Mouse (Mus musculus) thymus, adult 2 months (tissue): ENCODE data around the gene Robo1. TPM values are rescaled to one million over a fixed set of nuclear protein-coding genes. Genes with fewer than 3 reads are reported as not detected.

ENCODE experiments used
- DNase-seq: peaks from one replicate; pipeline ENCODE4 v3.0.0; 2021
- H3K27ac ChIP-seq: fragments of 200-500 bp; 2 replicates; pipeline ENCODE4 v1.5.1; 2012; ENCODE audit warnings: low read length, control low read depth; ENCODE audit not compliant: control insufficient read depth, insufficient read depth
- H3K27me3 ChIP-seq: fragments of 200-500 bp; 2 replicates; pipeline ENCODE4 v1.6.1; 2012; ENCODE audit warnings: mild to moderate bottlenecking, low read length, moderate library complexity, mixed read lengths; ENCODE audit not compliant: control insufficient read depth, insufficient read depth
- H3K36me3 ChIP-seq: fragments of 200-500 bp; 2 replicates; pipeline ENCODE4 v1.6.1; 2012; ENCODE audit warnings: mild to moderate bottlenecking, low read length, moderate library complexity; ENCODE audit not compliant: control insufficient read depth, insufficient read depth
- H3K4me1 ChIP-seq: fragments of 200-500 bp; replicated peaks from 2 replicates; pipeline ENCODE4 v1.6.1; 2012; ENCODE audit warnings: low read length; ENCODE audit not compliant: control insufficient read depth, insufficient read depth
- H3K4me3 ChIP-seq: fragments of 200-500 bp; 2 replicates; pipeline ENCODE4 v1.5.1; 2012; ENCODE audit warnings: mild to moderate bottlenecking, low read length, control low read depth, moderate library complexity; ENCODE audit not compliant: control insufficient read depth, insufficient read depth
- CTCF ChIP-seq: fragments of 200-500 bp; IDR thresholded peaks from 2 replicates; pipeline ENCODE4 v1.5.1; 2012; ENCODE audit warnings: mild to moderate bottlenecking, control low read depth, low read length, moderate library complexity, borderline replicate concordance; ENCODE audit not compliant: control insufficient read depth, poor library complexity, insufficient read depth; ENCODE audit errors: extremely low read depth
- POLR2A ChIP-seq: fragments of 200-500 bp; IDR thresholded peaks from 2 replicates; pipeline ENCODE4 v1.6.1; 2012; ENCODE audit warnings: mild to moderate bottlenecking, low read length, control low read depth, moderate library complexity; ENCODE audit not compliant: control insufficient read depth, poor library complexity, insufficient read depth; ENCODE audit errors: extremely low read depth
- WGBS: fragments of 180-500 bp; shearing (Covaris S2); methylation state at CpG from one replicate; pipeline ENCODE4 v1.1.7; 2018; 5-methylcytosine and 5-hydroxymethylcytosine counted together
- polyA plus RNA-seq: library from polyadenylated mRNA; depleted of rRNA; stranded (reverse); fragments of >200 nt; gene quantifications from 2 replicates; pipeline ENCODE4 v1.2.3, GENCODE M21; 2012

Robo1 gene
- polyA plus RNA-seq, 1 experiment: 5.8 TPM

DNA sequence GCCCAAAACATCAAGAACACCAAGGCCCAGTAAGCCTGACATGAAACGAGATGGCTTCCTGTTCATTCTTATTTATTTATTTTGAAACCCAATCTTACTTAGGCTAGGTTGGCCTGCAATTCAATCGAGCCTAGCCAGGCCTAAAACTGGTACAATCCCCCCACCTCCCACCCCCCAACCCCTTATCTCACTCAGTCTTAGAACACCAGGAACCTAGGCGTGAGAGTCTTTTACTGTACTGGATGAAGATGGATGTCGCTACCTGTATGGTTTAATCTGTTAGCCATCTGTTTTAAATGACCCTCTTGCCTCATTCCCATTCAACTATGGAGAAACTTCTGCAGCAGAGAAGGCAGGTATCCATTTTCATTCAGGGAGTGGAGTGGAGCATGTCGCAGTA is 386.7 kb downstream of the Robo1 start:
- no peak for TF ChIP-seq POLR2A
- no peak for TF ChIP-seq CTCF
- 85% methylated on average over 5 of the region's 5 CpGs for WGBS
- Histone ChIP-seq H3K27me3 (no peaks in the 10 kb centered on the region), H3K4me1 (no peaks in the 10 kb centered on the region), H3K4me3 (no peak overlapping the region), H3K36me3 (no peaks in the 10 kb centered on the region), H3K27ac (no peak overlapping the region)
- no peak for DNase-seq

DNA sequence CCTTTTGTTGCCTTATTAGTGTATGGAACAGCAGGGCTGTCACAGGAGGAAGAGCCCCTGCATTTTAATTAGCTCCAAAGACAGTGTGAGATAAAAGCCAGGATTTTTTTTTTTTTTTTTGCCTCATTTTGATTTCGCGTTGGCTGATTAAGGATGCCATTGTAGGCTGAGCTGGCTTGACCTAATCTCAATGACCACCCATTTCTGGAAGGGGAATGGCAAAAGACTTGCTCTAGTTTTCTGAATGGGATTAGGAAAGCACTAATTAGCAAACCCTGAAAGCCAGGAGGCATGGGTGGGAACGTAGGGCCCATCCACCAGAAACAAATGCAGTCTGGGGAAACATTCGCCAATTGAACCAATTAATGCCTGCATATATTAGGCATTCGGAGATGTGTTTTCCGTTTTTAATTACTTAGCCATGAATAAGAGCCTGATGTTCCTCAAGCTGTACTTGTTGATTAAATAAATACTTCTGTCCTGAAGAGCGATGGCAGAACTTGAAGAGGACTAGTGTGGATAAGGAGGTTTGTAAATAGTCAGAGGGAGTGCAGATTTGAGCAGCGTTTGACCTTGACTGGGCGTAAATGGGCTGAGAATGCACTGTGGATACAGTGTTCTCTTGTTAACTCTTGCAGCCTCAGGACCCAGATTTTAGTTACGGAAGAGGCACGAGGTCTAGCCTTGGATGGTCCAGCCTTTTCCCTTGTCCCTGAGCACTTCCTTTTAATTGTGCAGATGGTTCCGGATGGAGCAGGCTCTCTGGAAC is 391.3 kb downstream of the Robo1 start:
- Histone ChIP-seq H3K4me3 (no peak overlapping the region), H3K27me3 (no peaks in the 10 kb centered on the region), H3K27ac (no peak overlapping the region), H3K4me1 (no peaks in the 10 kb centered on the region), H3K36me3 (no peaks in the 10 kb centered on the region)
- 93% methylated on average over 12 of the region's 12 CpGs for WGBS
- no peak for DNase-seq
- TF ChIP-seq CTCF: no peak
- no peak for TF ChIP-seq POLR2A

DNA sequence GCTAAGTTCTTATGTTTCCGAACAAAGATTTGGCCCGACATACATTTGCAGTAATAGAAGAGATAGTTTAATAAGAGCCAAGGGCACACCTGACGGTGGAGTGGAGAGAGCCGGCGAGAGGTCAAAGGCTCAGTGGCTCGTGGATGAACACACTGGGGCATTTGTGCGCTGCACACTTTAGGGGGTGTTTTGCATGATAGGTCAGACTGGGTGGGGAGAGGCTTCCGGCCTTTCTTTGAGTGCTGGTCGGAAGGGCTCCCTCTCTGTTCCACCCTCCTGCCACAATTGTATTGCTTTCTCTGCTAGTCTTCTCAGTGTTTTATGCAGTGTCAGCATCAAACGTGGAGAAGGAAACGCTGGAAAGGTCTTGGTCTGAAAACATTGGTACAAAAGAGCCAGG is 392.2 kb downstream of the Robo1 start:
- Histone ChIP-seq H3K4me3 (no peak overlapping the region), H3K27me3 (no peaks in the 10 kb centered on the region), H3K4me1 (no peaks in the 10 kb centered on the region), H3K36me3 (no peaks in the 10 kb centered on the region), H3K27ac (no peak overlapping the region)
- no peak for DNase-seq
- TF ChIP-seq POLR2A (no peak), CTCF (no peak)
- 93% methylated on average over 11 of the region's 11 CpGs for WGBS

DNA sequence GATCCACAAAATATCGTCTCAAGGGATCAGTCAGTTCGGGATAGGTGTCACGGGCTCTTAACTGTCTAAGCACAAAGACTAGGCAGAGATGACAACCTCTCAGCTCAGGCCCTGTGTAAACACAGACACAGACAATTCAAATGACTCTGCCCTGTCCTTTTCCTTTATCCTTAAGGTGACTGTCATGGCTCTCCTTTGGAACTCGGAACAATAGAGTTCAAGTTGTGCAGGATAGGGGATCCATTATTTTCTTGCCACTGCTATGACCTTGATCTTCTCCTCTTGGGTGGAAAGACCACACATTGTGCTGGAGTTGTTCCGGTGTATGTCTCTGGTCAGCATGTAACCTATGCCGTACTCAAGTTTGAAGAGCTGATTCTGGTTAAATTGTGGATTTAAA is 395.4 kb downstream of the Robo1 start:
- H3K27ac ChIP-seq: no peak overlapping the region
- no peaks in the 10 kb centered on the region for H3K36me3 ChIP-seq
- H3K4me1 ChIP-seq: no peaks in the 10 kb centered on the region
- WGBS: 96% methylated on average over 6 of the region's 6 CpGs
- H3K27me3 ChIP-seq: no peaks in the 10 kb centered on the region
- H3K4me3 ChIP-seq: no peak overlapping the region
- TF ChIP-seq CTCF: no peak
- no peak for TF ChIP-seq POLR2A
- DNase-seq: no peak

DNA sequence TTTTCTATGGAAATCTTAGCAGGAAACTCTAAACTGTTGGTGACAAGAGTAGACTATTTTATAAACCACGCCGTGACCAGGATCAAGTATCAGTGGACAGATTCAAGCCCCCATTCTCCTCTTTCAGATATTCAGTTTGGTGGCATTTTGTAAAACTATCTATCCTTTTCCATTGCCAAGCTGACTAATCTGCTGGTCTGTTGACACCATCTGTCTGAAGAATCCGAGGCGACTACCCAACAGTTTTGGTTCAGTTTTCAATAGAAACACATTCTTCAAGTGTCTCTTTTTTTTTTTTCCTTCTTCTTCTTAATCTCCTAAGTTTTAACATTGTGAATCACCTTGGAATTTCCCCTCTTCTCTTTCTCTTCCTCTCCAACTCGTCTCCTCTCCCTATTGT is 397.7 kb downstream of the Robo1 start:
- Histone ChIP-seq H3K4me1 (no peaks in the 10 kb centered on the region), H3K4me3 (no peak overlapping the region), H3K27me3 (no peaks in the 10 kb centered on the region), H3K27ac (no peak overlapping the region), H3K36me3 (no peaks in the 10 kb centered on the region)
- TF ChIP-seq POLR2A: no peak
- no peak for TF ChIP-seq CTCF
- no peak for DNase-seq
- WGBS: 88% methylated on average over 5 of the region's 5 CpGs

DNA sequence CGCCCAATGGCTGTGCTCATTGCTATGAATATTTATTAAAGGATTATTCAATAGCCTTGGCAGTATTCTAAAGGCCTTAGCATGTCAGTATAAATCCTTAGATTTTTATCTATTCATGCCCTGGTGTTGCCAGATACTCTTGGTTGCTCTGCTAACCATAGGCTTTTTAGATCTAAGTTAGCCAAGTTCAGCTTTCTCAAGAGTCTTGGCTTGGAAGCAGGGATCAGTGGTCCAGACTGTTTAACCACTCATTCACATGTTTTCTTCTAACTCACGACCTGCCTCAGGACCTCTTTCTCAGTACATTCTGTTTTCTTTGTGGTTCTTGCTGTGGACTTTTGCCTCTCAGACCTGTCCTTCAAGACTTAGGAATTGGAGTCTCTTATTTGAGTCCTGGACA is 400.4 kb downstream of the Robo1 start:
- Histone ChIP-seq H3K36me3 (no peaks in the 10 kb centered on the region), H3K4me1 (no peaks in the 10 kb centered on the region), H3K27me3 (no peaks in the 10 kb centered on the region), H3K4me3 (no peak overlapping the region), H3K27ac (no peak overlapping the region)
- TF ChIP-seq POLR2A (no peak), CTCF (no peak)
- no peak for DNase-seq
- 88% methylated on average over 2 of the region's 2 CpGs for WGBS

DNA sequence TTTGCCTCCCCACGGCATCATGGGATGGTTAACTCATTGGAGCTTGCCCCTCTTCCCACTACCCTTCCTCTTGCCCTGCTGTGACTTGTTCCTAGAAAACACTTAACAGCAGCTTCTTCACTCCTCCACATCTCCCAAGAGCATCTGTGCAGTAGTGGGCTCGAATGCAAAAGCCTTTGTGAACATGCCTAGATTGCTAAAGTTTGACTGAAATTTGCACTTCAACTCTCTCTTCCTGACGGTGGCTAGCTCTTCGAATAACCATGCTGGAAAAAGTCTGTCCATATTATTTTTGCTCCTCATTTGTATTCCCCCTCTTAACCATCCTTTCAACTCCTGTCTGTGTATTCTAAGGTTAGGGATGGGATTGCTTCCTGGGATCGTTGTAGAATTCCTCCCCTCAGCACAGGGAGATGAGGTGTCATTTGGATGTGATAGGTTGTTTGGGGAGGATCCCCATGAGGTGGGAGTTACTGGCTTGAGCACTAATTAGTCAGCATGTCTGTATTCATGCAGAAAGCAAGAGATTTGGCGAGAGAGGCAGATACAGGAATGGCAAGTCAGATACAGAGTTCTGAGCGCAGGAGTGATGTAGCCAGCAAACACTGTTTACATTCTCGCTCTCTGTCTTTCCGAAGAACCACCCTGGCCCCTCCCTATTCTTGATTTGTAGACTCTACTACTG is 409.2 kb downstream of the Robo1 start:
- WGBS: 86% methylated on average over 9 of the region's 9 CpGs

More for the DNA sequence above, 409.2 kb downstream of the Robo1 start:
- Histone ChIP-seq H3K27me3 (no peaks in the 10 kb centered on the region), H3K27ac (no peak overlapping the region), H3K4me3 (no peak overlapping the region), H3K4me1 (no peaks in the 10 kb centered on the region), H3K36me3 (no peaks in the 10 kb centered on the region)
- TF ChIP-seq CTCF (no peak), POLR2A (no peak)
- DNase-seq: no peak
